Mouse (Mus musculus): ENCODE data around the gene Zkscan1.
"Not testable (repeated sequence)": the region's sequence is repeated elsewhere in the genome, so short reads cannot be mapped to it uniquely, and the experiment has no call there.

Zkscan1 gene

GRCm38 (mm10) chr5:138084996-138085395 is at the start of gene Zkscan1:
Gene Zkscan1, plus strand, starts transcription at chr5:138085084.
- peak; percentile 71 for DNase-seq (ENCODE audit: low spot score)

- DNase-seq (ENCODE audit: low spot score) = not testable (repeated sequence)
Observed at GRCm38 (mm10) chr5:138052894-138053293, 32.0 kb upstream of the Zkscan1 start, which contains the start of gene Smok3c. Gene Smok3c, plus strand, starts transcription at chr5:138053194.

GRCm38 (mm10) chr5:138073803-138074202 is 11.1 kb upstream of the Zkscan1 start:
- no peak for DNase-seq (ENCODE audit: low spot score)

GRCm38 (mm10) chr5:138075684-138076083 is 9.2 kb upstream of the Zkscan1 start:
- no peak for DNase-seq (ENCODE audit: low spot score)

- no peak for DNase-seq (ENCODE audit: low spot score)
Observed at GRCm38 (mm10) chr5:138076148-138076547, 8.7 kb upstream of the Zkscan1 start.

- DNase-seq (ENCODE audit: low spot score) = no peak
Observed at GRCm38 (mm10) chr5:138080456-138080855, 4.4 kb upstream of the Zkscan1 start.

- no peak for DNase-seq (ENCODE audit: low spot score)
Observed at GRCm38 (mm10) chr5:138081446-138081845, 3.4 kb upstream of the Zkscan1 start.

GRCm38 (mm10) chr5:138083318-138083900 is 1.5 kb upstream of the Zkscan1 start:
- DNase-seq (ENCODE audit: low spot score) = no peak

GRCm38 (mm10) chr5:138083936-138084335 is 948 bp upstream of the Zkscan1 start:
- DNase-seq (ENCODE audit: low spot score) = no peak

- no peak for DNase-seq (ENCODE audit: low spot score)
Observed at GRCm38 (mm10) chr5:138084507-138084906, 377 bp upstream of the Zkscan1 start.

GRCm38 (mm10) chr5:138085421-138085911 is 582 bp downstream of the Zkscan1 start:
- peak; percentile 12 for DNase-seq (ENCODE audit: low spot score)

GRCm38 (mm10) chr5:138086842-138087241 is 2.0 kb downstream of the Zkscan1 start:
- no peak for DNase-seq (ENCODE audit: low spot score)

GRCm38 (mm10) chr5:138088366-138088765 is 3.5 kb downstream of the Zkscan1 start:
- DNase-seq (ENCODE audit: low spot score) = no peak

- DNase-seq (ENCODE audit: low spot score) = no peak
Observed at GRCm38 (mm10) chr5:138089108-138089551, 4.2 kb downstream of the Zkscan1 start.

GRCm38 (mm10) chr5:138090271-138090670 is 5.4 kb downstream of the Zkscan1 start:
- no peak for DNase-seq (ENCODE audit: low spot score)

GRCm38 (mm10) chr5:138090737-138091136 is 5.9 kb downstream of the Zkscan1 start:
- DNase-seq (ENCODE audit: low spot score) = no peak

GRCm38 (mm10) chr5:138092771-138093170 is 7.9 kb downstream of the Zkscan1 start:
- DNase-seq (ENCODE audit: low spot score) = no peak

- DNase-seq (ENCODE audit: low spot score) = no peak
Observed at GRCm38 (mm10) chr5:138094474-138094873, 9.6 kb downstream of the Zkscan1 start.

- DNase-seq (ENCODE audit: low spot score) = no peak
Observed at GRCm38 (mm10) chr5:138104976-138105375, 20.1 kb downstream of the Zkscan1 start.

- DNase-seq (ENCODE audit: low spot score) = no peak
Observed at GRCm38 (mm10) chr5:138107130-138107529, 22.2 kb downstream of the Zkscan1 start.

GRCm38 (mm10) chr5:138109847-138110396 is 25.0 kb downstream of the Zkscan1 start:
- DNase-seq (ENCODE audit: low spot score) = not testable (repeated sequence)

GRCm38 (mm10) chr5:138116255-138117198 is 31.6 kb downstream of the Zkscan1 start, which contains the start of gene Zscan21:
Gene Zscan21, plus strand, starts transcription at chr5:138116903.
- DNase-seq (ENCODE audit: low spot score) = peak; percentile 87
